Mouse (Mus musculus) midbrain, postnatal 0 days (tissue): Measurements from ENCODE around the gene Fut1. TPM values are rescaled to one million over a fixed set of nuclear protein-coding genes. Genes with fewer than 3 reads are reported as not detected.

Source experiments
- ATAC-seq: fragments of 200-750 bp; cut with Nextera tagmentation; 2 replicates; pipeline ENCODE4 v1.8.0; 2017; ENCODE audit warnings: moderate number of reproducible peaks, mild to moderate bottlenecking, moderate TSS enrichment, moderate library complexity; ENCODE audit not compliant: low FRiP score
- DNase-seq: peaks from one replicate; pipeline ENCODE4 v3.0.0-alpha.2; 2015; ENCODE audit warnings: low spot score
- H3K27ac ChIP-seq: fragments of 300-500 bp; sonication (generic); 2 replicates; pipeline ENCODE4 v1.5.1; 2014; ENCODE audit warnings: low read depth, mild to moderate bottlenecking, low read length, mixed read lengths
- H3K27me3 ChIP-seq: fragments of 300-500 bp; sonication (generic); 2 replicates; pipeline ENCODE4 v1.6.1; 2014; ENCODE audit warnings: low read length, control low read depth, mixed read lengths; ENCODE audit not compliant: insufficient read depth
- H3K36me3 ChIP-seq: fragments of 300-500 bp; sonication (generic); 2 replicates; pipeline ENCODE4 v1.6.1; 2014; ENCODE audit warnings: low read length, control low read depth, mixed read lengths; ENCODE audit not compliant: insufficient read depth
- H3K4me1 ChIP-seq: fragments of 300-500 bp; sonication (generic); 2 replicates; pipeline ENCODE4 v1.6.1; 2014; ENCODE audit warnings: mild to moderate bottlenecking, control low read depth, antibody characterized with exemption, low read length, mixed read lengths; ENCODE audit not compliant: insufficient read depth
- H3K4me2 ChIP-seq: fragments of 300-500 bp; sonication (generic); 2 replicates; pipeline ENCODE4 v1.6.1; 2014; ENCODE audit warnings: low read depth, mild to moderate bottlenecking, low read length, mixed read lengths; ENCODE audit not compliant: poor library complexity, severe bottlenecking
- H3K4me3 ChIP-seq: fragments of 300-500 bp; sonication (generic); 2 replicates; pipeline ENCODE4 v1.5.1; 2014; ENCODE audit warnings: low read depth, mild to moderate bottlenecking, low read length, moderate library complexity
- H3K9ac ChIP-seq: fragments of 300-500 bp; sonication (generic); replicated peaks from 2 replicates; pipeline ENCODE4 v1.6.1; 2014; ENCODE audit warnings: mild to moderate bottlenecking, low read length, moderate library complexity, mixed read lengths; ENCODE audit not compliant: poor library complexity, severe bottlenecking
- H3K9me3 ChIP-seq: fragments of 300-500 bp; sonication (generic); 2 replicates; pipeline ENCODE4 v1.6.1; 2016; ENCODE audit warnings: low read length, control low read depth
- CTCF ChIP-seq: IDR thresholded peaks from 2 replicates; pipeline ENCODE4 v1.5.1; 2016; ENCODE audit warnings: antibody characterized with exemption, mild to moderate bottlenecking
- WGBS: fragments of 180-500 bp; shearing (Covaris S2); extraction: QIAGEN DNeasy Blood & Tissue Kit; methylation state at CpG from one replicate; pipeline ENCODE4 v1.1.7; 2014; 5-methylcytosine and 5-hydroxymethylcytosine counted together
- polyA plus RNA-seq: library from polyadenylated mRNA; unstranded; fragments of >200 nt; fragmentation: Nextera tagmentation; extraction: Ambion mirVana; gene quantifications from 2 replicates; pipeline ENCODE4 v1.2.1, GENCODE M21; 2015
- total RNA-seq: library from RNA; depleted of rRNA; stranded (reverse); fragments of >200 nt; gene quantifications from 2 replicates; pipeline ENCODE4 v1.2.3, GENCODE M21; 2014

Gene Fut1
- total and polyA plus RNA-seq, 2 experiments from 2014 or later, result not detected

DNA sequence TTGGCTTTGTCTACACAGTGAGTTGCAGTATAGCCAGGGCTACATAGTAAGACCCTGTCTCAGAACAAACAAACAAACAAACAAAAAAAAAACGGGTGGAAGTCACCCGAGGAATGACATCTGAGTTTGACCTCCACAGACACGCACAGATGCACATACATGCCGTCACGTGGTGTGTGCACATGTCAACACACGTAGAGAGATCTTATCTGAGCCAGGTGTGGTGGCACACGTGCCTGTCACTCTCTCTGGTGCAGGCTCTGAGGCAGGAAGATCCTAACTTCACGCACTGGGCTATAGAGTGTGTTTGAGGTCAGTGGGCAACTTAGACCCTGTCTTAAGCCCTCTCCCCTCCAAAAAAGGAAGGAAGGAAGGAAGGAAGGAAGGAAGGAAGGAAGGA, 43.1 kb upstream of the Fut1 start:
- Histone ChIP-seq H3K9me3 (no peaks in the 10 kb centered on the region), H3K4me2 (no peak overlapping the region), H3K27ac (no peak overlapping the region), H3K4me3 (no peak overlapping the region), H3K36me3 (0 out of 2 replicates have a peak, but pooled peaks cover 5% of the 10 kb centered on the region), H3K9ac (no peak overlapping the region), H3K4me1 (peaks cover 2% of the 10 kb centered on the region; the same call in 1 of the 2 replicates), H3K27me3 (no peaks in the 10 kb centered on the region)
- DNase-seq (no peak), ATAC-seq (no peak)
- WGBS, result 82% methylated on average over 8 of the region's 8 CpGs
- TF ChIP-seq CTCF, result no peak

- H3K4me1 ChIP-seq, result peaks cover 2% of the 10 kb centered on the region; the same call in 1 of the 2 replicates
- ATAC-seq (no peak), DNase-seq (no peak)
- H3K27ac ChIP-seq, result no peak overlapping the region
- no peak overlapping the region for H3K4me3 ChIP-seq
- WGBS, result 87% methylated on average over 15 of the region's 15 CpGs
- no peak for TF ChIP-seq CTCF
- H3K36me3 ChIP-seq, result 0 out of 2 replicates have a peak, but pooled peaks cover 5% of the 10 kb centered on the region
- no peaks in the 10 kb centered on the region for H3K27me3 ChIP-seq
- no peak overlapping the region for H3K9ac ChIP-seq
- no peak overlapping the region for H3K4me2 ChIP-seq
- H3K9me3 ChIP-seq, result no peaks in the 10 kb centered on the region
Observed at GRCm38 (mm10) chr7:45574472-45575379, 42.4 kb upstream of the Fut1 start.

- H3K9ac ChIP-seq, result no peak overlapping the region
- H3K4me2 ChIP-seq, result no peak overlapping the region
- DNase-seq (no peak), ATAC-seq (no peak)
- no peak overlapping the region for H3K4me3 ChIP-seq
- no peaks in the 10 kb centered on the region for H3K9me3 ChIP-seq
- no peak for TF ChIP-seq CTCF
- H3K27ac ChIP-seq, result no peak overlapping the region
- 96% methylated on average over 6 of the region's 6 CpGs for WGBS
- peaks cover 9% of the 10 kb centered on the region; the same call in 1 of the 2 replicates for H3K36me3 ChIP-seq
- 0 out of 2 replicates have a peak, but pooled peaks cover 3% of the 10 kb centered on the region for H3K4me1 ChIP-seq
- no peaks in the 10 kb centered on the region for H3K27me3 ChIP-seq
Observed at GRCm38 (mm10) chr7:45585923-45586322, 31.2 kb upstream of the Fut1 start.

GRCm38 (mm10) chr7:45587631-45588592, 29.2 kb upstream of the Fut1 start:
- Histone ChIP-seq H3K27me3 (no peaks in the 10 kb centered on the region), H3K9me3 (no peaks in the 10 kb centered on the region), H3K9ac (no peak overlapping the region), H3K4me3 (no peak overlapping the region), H3K27ac (peak overlapping the region; percentile 71; the same call in 1 of the 2 replicates), H3K4me2 (no peak overlapping the region), H3K4me1 (0 out of 2 replicates have a peak, but pooled peaks cover 3% of the 10 kb centered on the region), H3K36me3 (peaks cover 9% of the 10 kb centered on the region; the same call in 1 of the 2 replicates)
- TF ChIP-seq CTCF, result no peak
- no peak for DNase-seq
- no peak for ATAC-seq
- WGBS, result 95% methylated on average over 23 of the region's 23 CpGs

- H3K4me3 ChIP-seq, result peak overlapping the region; percentile 32
- peak; percentile 99 for DNase-seq
- WGBS, result 4% methylated on average over 19 of the region's 19 CpGs
- H3K9ac ChIP-seq, result no peak overlapping the region
- H3K27ac ChIP-seq, result peak overlapping the region; percentile 71
- no peaks in the 10 kb centered on the region for H3K27me3 ChIP-seq
- peak; percentile 98 for ATAC-seq
- no peaks in the 10 kb centered on the region for H3K9me3 ChIP-seq
- TF ChIP-seq CTCF, result peak; percentile 94
- H3K4me1 ChIP-seq, result 0 out of 2 replicates have a peak, but pooled peaks cover 3% of the 10 kb centered on the region
- H3K36me3 ChIP-seq, result peaks cover 9% of the 10 kb centered on the region; the same call in 1 of the 2 replicates
- peak overlapping the region; percentile 55 for H3K4me2 ChIP-seq
Observed at GRCm38 (mm10) chr7:45589173-45589572, 27.9 kb upstream of the Fut1 start.
